Mouse (Mus musculus): Measurements from ENCODE around the gene Dner. TPM values are rescaled to one million over a fixed set of nuclear protein-coding genes. Genes with fewer than 3 reads are reported as not detected.

The Dner gene
- total RNA-seq, 2 experiments from 2014 or later, result 1.8 to 3.5 TPM

DNA sequence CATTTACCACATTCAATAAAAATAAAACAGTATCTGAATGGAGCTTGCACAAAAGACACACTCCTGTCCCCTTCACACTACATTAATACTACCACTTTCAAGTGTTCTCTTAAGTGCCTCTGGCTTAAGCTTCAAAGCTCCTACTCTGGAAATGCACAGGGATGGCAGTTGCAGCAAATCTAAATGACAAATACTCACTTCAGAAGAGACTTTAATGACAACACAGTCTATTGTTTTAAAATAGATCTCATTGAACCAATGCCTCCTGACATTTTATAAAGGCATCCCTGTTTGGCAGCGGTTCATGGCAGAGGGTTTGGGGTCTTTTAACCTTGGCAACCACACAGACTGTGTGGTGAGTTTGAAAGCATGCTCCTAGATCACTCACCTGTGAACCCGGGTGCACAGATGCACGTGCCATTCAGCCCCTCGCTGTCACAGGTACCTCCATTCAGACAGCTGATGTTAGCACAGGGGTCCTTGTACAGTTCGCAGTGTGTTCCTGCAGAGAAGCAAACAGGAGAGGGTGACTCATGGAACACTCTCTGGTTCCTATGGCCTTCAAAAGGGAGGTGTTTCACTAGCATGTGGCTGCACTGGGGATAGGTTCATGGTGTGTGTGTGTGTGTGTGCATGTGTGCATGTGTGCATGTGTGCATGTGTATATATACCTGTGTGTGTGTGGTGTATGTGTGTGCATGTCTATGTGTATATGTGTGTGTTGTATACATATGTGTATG is 290.3 kb downstream of the Dner start:
- DNase-seq (ENCODE audit: low spot score in 2 of 2), result no peak

DNA sequence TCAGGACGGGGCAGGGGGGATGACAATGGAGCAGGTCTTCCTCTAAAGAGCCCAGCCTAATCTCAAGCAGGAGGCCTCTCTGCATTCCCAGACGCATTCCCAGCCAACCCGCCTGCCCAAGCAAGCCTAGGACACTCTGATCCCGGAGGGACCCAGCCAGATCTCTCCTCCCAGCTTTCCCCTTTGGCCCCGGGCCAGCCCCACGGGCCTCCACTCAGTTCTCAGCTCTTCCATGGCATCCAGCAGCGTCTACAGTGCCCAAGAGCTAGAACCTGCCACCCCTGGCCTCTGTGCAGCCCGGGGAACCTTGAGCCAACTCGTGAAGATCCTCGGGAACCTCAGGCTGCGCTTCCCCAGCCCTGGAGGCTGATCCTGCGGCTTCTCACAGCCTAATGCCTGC is 291.1 kb downstream of the Dner start:
- DNase-seq (ENCODE audit: low spot score in 2 of 2), result no peak

DNA sequence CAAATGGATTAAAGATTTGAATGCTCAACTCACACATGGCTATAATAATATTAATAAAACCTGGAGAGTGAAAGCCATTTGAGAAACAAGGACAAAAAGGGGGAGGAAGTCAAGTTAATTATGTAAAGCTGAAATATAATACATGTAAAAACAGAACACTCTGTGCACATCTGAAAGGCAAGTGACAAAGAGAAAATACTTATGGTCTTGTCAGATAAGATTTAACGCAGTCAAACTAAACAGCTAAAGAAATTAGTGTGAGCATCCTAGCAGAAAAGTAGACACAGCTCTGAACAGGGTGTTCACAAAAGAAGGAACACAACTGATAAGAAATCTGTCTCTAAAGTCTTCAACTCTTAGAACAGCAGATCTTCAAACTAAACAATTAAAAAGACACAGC is 293.9 kb downstream of the Dner start:
- DNase-seq (ENCODE audit: low spot score in 2 of 2), result no peak

DNA sequence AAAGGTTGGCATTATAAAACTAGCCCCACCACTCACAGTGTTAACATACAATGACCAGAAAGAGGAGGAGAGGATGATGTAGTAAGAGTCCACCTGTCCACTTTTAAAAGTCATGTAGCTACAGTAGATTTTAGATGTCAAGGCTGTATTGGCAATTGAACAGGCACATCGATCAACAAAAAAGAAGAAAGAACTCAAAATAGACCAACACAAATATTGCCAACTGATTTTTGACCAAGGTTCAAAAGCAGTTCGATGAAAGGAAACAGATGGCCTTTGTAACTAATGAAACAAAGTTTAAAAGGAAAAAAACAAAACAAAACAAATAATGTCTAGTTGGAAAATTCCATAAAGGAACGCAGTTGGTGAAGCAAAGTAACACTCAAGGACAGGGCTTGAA is 296.4 kb downstream of the Dner start:
- no peak for DNase-seq (ENCODE audit: low spot score in 2 of 2)

DNA sequence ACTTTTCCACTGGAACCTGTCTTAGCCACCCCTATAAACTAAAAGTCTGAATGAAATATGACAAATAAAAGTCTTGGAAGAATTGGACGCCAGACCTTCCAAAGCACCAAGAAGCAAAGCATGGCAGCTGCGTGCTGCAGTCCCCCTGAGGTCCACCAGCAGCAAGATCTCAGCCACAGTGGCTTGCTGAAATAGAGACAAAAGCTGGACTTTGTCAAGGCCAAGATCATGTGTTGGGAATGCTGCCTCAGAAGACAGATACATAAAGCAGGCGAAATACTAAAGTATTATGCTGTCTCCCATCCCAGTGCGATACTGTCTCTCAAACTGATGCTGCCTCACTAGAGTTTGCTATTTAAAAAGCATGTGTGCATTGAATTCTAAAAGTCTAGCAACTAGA is 296.9 kb downstream of the Dner start:
- no peak for DNase-seq (ENCODE audit: low spot score in 2 of 2)

DNA sequence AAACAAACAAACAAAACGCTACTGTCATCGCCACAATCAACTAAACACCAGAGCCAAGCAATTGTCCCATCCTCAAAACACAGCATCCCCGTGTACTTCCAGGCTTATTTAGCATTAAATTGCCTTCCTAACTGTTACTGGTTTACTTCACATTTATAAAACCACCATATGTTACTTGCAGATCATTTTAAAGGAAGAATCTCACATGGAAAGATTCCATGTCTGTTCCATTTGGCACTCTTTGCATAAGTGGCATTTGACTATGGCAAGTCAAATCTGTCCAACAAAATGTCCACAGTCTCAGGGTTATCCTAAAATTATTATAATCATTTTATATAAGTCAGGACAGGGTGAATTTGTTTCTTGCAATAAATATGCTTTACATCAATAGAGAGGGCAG is 299.2 kb downstream of the Dner start:
- no peak for DNase-seq (ENCODE audit: low spot score in 2 of 2)

DNA sequence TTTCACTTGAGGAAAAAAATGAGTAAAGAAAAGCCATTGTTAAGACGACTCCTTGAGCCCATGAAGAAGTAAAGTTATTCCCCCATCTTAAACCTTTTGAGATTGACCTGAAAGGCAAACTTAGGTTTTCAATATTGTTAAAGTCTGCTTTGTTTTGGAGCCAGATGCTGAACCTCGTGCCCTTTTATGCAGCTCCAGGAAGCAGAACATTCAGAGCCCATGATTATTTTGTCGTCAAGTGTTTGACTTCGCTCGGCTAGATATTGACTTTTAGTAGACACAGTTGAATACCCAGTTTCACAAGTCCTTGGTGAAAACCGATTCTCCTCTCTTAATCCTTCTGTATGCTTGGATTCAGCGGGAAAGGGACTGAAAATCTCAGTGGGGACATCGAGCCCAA is 300.1 kb downstream of the Dner start:
- DNase-seq (ENCODE audit: low spot score in 2 of 2), result no peak

DNA sequence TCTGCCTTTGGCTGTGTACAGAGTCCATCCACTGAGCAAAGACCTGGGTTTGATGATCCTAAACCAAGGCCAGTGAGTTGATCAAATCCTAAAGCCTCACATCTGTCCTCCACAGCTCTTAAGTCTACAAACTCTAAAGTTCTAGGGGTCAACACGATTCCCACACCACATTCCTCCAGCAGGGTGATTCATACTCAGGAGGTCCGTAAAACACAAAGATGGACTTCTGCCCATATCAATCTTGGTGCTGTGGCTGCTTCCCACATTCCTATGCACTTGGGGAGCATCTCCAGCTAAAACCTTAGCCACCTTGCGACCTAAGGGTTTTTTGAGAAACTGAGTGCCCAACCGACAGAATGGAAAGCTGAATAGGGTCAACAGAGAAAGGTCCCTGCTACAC is 305.1 kb downstream of the Dner start:
- no peak for DNase-seq (ENCODE audit: low spot score in 2 of 2)

DNA sequence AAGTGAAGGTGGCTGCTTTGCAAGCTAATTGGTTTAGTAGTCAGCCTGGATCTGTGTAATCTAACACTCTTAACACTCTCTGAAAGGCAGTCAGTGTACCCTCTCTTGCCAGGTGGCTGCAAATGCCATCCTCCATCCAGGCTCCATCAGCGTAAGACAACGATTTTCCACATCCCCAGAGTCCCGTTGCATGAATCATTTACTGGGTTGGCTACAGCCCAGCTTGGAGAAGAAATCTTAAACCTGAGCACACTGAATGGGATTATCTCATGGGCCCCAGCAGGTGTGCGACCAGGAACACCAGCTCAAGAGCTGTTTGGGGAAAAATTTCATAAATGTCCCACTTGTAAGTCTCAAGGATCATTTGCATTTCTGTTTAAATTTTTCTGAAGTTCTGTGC is 308.4 kb downstream of the Dner start:
- DNase-seq (ENCODE audit: low spot score in 2 of 2), result no peak

DNA sequence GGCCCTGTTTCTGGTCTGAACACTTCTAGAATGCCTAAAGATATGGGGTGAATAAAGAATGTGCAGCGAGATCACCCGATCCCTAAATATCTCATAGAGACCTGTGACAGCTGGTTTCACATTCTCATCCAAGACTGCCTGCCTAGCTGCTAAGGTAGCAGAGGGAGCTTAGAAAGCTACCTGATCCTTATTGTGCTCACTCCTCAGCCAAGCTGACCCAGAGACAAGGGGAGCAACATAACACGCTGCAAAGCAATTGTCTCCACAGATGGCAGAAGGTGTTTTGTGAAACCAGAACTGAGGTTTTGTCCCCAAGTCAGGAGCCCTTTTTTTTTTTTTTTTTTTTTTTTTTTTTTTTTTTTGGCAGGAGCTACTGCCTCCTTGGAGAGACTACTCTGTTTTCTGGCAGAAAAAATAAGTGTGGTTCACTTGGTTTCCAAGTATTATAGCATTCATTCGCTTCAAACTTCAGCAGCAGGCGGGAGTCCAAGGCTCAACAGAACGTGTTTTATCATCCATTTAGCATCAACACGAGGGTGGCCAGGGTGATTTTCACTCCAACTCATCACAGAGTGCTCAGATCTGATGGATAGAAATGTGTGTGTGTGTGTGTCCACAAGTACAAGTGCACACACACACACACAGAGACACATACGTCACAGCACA is 309.4 kb downstream of the Dner start:
- peak in 1 of 2 experiments; percentile 47 for DNase-seq (ENCODE audit: low spot score in 2 of 2)

DNA sequence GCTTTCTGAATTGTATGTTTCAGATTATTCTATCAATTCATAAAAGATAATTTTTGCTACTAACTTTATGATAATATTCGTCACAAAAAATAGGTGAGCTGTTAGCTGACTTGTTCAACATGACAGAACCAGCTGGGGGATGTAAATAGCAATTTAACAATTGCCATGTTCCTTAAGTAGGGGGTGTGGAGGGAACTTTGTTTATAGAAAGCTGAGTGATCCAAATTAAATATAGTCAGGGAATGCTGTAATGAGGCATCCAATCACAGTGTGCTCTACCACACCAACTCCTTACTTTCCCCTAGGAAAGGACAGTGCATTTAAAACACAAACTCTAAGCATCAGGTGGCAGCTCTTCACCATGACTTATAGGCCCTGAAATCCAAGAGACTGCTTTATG is 313.3 kb downstream of the Dner start:
- DNase-seq (ENCODE audit: low spot score in 2 of 2), result no peak

DNA sequence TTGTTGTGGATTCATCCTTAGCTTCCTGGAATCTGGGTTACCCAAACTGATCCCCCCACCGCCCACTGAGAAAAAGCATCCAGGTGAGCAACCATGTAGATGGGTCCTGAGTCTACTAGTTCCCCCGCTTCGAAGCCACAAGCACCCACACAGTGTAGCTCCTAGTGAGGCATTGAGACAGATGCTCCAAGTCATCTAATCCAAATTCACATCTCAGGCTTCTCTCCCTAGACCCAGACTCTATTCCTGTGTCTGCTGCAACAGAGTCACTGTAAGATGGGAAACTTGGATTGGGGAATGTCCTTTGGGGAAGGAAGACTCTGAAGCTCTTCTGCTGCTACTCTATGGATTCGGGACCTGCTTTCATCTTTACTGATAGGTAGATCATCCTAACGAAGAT is 314.0 kb downstream of the Dner start:
- DNase-seq (ENCODE audit: low spot score in 2 of 2), result no peak

DNA sequence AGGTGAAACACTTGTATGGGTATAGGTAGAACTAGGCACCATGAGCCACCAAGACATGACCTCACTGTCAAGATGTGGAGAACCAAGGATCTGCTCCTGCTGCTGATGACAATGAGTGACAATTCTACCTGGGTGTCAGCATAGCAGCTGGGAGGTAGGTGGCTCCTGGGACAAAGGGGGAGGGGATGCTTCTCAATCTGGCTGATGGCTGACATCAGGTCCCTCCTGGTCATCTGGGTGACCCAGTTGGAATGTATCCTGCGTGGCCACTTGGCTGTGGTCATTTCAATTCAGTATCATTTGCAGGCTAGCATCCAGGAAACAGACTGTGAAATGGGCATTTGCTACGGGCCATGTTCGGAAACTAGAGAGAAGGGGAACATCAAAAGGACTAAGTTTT is 315.1 kb downstream of the Dner start:
- DNase-seq (ENCODE audit: low spot score in 2 of 2), result no peak

DNA sequence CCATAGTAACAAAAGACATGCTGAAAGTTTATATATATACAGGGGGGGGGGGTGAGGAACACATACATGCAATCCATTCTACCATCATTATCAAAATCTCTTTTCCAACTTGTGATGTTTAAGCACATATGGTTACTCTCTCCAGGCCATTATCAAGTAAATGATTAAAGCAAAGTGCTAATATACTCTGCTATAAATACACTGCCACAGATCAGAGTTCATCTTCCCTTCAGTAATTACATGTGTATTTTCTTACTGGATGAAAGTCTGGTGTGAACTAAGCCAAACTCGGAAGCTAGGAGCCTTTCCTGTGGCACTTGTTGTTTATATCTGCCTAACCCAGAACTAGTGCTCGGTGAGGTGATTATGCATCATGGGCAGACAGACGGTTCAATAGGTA is 328.3 kb downstream of the Dner start:
- no peak for DNase-seq (ENCODE audit: low spot score in 2 of 2)

DNA sequence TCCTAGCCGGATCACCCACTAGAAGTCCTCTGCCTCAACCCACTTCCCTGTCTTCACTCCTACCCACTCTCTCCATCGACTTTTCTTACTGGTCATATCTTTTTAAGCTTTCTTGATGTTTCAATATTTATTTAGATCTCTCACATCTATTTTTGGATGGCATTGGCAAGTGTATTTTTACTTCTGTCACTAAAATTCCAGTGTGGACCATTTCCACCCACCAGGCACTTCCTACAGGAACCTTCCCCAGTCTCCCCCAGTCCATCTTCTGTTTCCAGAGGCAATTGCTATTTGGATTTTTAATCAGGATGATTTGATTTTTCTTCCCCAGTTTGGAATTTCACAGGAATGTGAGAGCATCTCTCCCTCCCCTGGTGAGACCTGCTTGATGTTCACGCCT is 329.5 kb downstream of the Dner start:
- no peak for DNase-seq (ENCODE audit: low spot score in 2 of 2)

DNA sequence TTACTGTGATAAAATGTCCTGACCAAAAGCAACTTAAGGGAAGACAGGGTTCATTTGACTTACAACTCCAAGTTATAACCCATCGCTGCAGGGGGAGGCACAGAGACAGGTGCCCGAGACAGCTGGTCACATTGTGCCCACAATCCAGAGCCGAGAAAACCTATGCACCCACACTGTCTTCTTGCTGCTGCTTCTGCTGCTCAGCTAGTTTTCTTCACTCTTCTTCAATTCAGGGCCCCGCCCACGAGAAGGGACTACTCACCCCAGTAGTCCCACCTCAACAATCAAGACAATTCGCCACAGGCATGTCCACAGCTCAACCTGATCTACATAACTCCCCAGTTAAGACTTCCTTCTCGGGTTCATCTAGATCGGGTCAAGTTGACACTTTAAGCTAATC is 332.1 kb downstream of the Dner start, which contains the start of gene Pid1:
Gene Pid1 (minus strand): TSS at position 214 of the 400 bp plus-strand sequence.
- no peak for DNase-seq (ENCODE audit: low spot score in 2 of 2)

DNA sequence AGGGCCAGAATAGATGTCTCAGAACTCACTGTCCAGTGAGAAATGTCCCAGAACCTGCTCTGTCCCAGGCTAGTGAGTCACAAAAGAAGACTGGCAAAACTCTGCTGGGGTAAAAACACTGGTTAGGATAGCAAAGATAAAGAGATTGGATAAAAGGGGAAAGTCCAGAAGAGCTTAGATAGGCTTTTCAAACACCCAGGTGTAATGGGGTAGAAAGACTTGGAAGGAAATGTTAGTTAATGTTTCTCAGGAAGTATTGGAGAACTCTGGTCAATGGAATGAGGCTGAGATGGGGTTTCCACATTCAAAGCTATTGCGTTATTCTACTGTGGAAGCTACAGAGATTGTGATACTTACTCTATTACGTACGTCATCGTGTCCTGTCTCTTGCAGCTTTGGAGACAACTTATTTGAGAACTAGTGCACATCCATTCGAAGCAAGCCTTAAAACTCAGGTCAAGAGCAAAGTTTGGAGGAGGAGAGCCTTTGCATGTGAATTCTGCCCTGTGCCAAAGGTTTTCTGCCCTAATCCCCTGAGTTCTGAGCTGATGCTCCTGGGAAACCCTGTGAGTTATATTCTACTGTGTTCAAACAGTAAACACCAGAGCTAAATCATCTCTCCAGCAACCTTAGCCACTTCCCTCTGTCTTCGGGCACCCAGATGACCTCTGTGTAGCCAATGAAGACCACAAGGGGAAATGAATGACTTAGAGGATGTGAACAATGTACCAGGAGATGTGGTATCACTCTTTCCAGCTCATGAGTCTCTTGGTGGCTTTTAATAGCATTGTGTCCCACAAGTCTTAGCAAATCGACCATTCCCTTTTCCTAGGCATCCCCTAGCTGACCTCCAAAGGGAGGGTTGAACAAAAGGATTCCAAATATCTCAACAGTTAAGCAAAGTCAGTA is 333.1 kb downstream of the Dner start:
- DNase-seq (ENCODE audit: low spot score in 2 of 2), result no peak

DNA sequence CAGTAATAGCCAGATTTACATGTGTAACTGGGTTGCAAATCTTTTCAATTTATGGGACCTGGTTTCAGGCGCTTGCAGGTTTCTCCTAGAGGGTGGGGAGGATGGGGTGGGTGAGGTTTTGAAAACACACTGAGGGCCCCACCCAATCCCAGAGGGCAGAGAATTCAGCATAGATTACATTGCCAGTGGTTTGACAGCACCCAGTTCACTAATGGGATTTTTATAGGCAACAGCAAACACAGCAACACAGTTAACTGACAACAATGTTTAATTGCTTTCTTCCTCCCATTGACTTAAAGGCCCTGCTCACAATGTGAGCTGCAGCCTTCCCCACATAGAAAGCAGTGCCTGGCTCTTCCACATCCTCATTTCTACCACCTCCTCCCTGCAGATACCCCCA is 333.8 kb downstream of the Dner start:
- no peak for DNase-seq (ENCODE audit: low spot score in 2 of 2)

DNA sequence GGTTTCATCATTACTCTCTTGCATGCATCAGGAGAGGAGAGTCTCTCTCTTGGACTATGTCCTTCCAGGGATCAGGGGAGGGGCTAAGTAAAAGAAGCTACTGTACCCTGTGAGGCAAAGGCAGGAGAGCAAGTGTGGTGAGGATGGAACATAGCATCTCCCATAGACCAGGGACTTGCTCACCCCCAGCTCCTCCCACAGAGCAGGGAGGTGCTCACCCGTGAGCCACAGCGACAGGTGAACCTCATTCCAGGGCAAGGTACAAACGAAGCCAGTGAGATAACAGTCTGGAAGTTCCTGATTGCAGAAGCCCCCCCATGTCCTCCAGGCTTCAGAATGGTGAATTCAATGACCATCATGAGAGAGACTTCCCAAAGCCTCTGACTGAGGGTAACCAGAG is 334.6 kb downstream of the Dner start:
- DNase-seq (ENCODE audit: low spot score in 2 of 2), result no peak

DNA sequence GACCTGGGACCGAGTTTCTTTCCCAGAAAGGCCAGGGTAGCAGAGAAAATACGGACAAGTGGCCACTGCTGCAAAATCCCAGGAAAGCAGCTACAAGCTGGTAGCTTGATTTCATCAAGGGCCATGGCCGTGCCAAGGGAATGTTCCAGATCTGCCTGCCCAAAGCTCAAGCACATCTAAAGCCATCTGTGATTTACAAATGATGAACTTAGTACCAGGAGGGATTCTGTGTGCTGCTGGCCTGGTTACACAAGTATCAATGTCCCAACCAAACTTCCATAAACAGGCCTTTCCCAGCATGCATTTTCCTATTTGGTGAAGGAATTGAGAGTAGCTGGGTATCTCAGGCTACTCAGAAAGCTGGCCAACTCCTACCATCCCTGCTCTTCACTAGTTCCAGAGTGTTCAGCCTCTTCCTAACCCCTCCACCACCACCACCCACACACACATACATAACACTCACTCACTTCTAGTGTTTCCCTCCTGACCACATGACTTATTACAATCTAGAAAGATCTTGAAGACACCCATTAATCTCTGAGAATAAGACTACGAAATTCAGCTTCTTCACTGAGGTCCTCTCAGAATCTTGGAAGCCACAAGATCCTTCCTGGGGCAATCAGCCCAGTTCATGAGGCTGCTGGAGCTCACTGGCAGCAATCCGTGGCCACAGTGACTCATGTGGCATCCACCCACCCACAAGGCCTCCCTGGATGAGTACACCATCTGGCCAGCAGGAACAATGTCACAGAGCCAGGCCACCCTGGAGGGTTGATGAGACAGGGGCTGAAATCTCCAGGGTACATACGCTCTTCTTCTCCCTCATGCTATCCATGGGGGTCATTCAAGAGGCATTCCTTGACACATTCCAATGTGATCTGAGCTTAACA is 336.2 kb downstream of the Dner start:
- DNase-seq (ENCODE audit: low spot score in 2 of 2), result peak in 1 of 2 experiments; percentile 13

DNA sequence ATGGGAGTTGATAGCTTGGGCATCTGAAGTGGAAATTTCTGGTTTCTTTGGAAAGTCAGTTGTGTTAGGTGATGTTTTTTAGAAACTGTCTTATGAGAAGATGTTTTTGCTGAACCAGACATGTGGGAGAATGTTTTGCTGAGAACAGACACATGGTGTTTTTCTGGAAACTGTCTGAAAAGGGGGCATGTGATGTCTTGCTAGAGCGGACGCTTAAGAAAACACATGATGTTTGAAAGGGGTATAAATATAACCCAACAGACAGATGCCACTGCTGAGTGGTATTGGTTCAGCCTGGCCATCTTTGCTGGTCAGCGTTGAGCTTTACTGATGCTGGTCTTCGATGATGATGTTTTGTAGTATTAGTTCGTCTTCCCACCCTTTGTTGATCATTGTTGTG is 338.8 kb downstream of the Dner start:
- DNase-seq (ENCODE audit: low spot score in 2 of 2), result no peak
